Mouse (Mus musculus) lung, embryonic 14.5 days (tissue): ENCODE measurements at regions not wholly inside any gene's neighbourhood (a gene's known extent, or its start where the extent isn't known, plus 50 kb on each side); places are given as distances from the start of the nearest gene placed in this dataset.

Source experiments
- ATAC-seq: fragments of 200-750 bp; cut with Nextera tagmentation; 2 replicates; pipeline ENCODE4 v1.8.0; 2017; ENCODE audit warnings: mild to moderate bottlenecking, moderate TSS enrichment, moderate library complexity; ENCODE audit not compliant: insufficient read depth
- DNase-seq: peaks from one replicate; pipeline ENCODE4 v3.0.0-alpha.2; 2015
- H3K27ac ChIP-seq: fragments of 300-500 bp; sonication (generic); 2 replicates; pipeline ENCODE4 v1.5.1; 2014; ENCODE audit warnings: low read depth, mild to moderate bottlenecking, moderate library complexity
- H3K27me3 ChIP-seq: fragments of 300-500 bp; sonication (generic); 2 replicates; pipeline ENCODE4 v1.6.1; 2014; ENCODE audit warnings: low read length, control low read depth; ENCODE audit not compliant: insufficient read depth
- H3K36me3 ChIP-seq: fragments of 300-500 bp; sonication (generic); 2 replicates; pipeline ENCODE4 v1.6.1; 2014; ENCODE audit warnings: control low read depth; ENCODE audit not compliant: insufficient read depth
- H3K4me1 ChIP-seq: fragments of 300-500 bp; sonication (generic); 2 replicates; pipeline ENCODE4 v1.6.1; 2014; ENCODE audit warnings: antibody characterized with exemption, control low read depth; ENCODE audit not compliant: insufficient read depth
- H3K4me2 ChIP-seq: fragments of 300-500 bp; sonication (generic); 2 replicates; pipeline ENCODE4 v1.6.1; 2014; ENCODE audit warnings: mild to moderate bottlenecking
- H3K4me3 ChIP-seq: fragments of 300-500 bp; sonication (generic); 2 replicates; pipeline ENCODE4 v1.5.1; 2014; ENCODE audit warnings: low read depth, low read length
- H3K9ac ChIP-seq: fragments of 300-500 bp; sonication (generic); 2 replicates; pipeline ENCODE4 v1.6.1; 2014
- H3K9me3 ChIP-seq: fragments of 300-500 bp; sonication (generic); 2 replicates; pipeline ENCODE4 v1.6.1; 2016; ENCODE audit warnings: low read depth, low read length, control low read depth
- CTCF ChIP-seq: IDR thresholded peaks from 2 replicates; pipeline ENCODE4 v1.5.1; 2016; ENCODE audit warnings: antibody characterized with exemption, low read depth
- WGBS: fragments of 180-500 bp; shearing (Covaris S2); extraction: QIAGEN DNeasy Blood & Tissue Kit; methylation state at CpG from one replicate; pipeline ENCODE4 v1.1.7; 2014; 5-methylcytosine and 5-hydroxymethylcytosine counted together

GRCm38 (mm10) chr2:45948758-45949157 is 831.6 kb upstream of the Zeb2 start:
- Histone ChIP-seq H3K27ac (no peak overlapping the region), H3K4me2 (no peak overlapping the region), H3K27me3 (no peaks in the 10 kb centered on the region), H3K4me3 (no peak overlapping the region), H3K9ac (no peak overlapping the region), H3K4me1 (no peaks in the 10 kb centered on the region), H3K36me3 (no peaks in the 10 kb centered on the region), H3K9me3 (no peaks in the 10 kb centered on the region)
- WGBS = 78% methylated on average over 1 of the region's 1 CpGs
- no peak for TF ChIP-seq CTCF
- ATAC-seq (no peak), DNase-seq (no peak)

DNA sequence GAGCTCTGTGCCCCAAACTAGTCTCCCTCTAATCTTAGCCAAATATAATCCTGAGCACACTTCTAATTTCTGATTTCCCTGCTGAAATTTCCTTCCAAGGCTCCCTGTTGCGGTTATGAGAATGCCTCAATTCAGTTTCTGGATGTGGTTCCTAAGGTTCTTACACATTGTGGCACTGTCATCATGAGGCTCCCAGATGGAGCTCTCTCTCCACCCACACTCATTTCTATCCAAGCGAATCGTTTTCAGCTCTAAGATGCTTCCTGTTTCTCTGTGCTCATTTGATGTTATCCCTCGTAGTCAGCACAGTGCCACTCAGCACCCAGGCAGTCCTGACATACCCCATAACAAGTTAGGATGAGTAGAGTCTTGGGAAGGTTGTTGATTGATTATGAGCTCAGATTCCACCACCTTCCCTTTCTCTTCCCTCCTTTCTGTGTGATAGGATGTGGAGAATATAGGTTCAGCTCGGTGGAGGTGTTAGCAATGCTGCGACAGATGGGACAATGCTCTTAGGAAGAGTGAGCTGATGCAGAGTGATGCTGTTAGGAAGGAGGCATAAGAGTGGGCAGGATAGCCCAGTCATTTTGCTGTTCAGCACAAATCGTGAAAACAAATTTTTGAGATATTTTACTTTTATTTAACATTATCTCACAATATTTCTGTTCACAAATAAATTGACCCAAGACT is 808.7 kb upstream of the Zeb2 start:
- Histone ChIP-seq H3K36me3 (no peaks in the 10 kb centered on the region), H3K4me3 (no peak overlapping the region), H3K9me3 (no peaks in the 10 kb centered on the region), H3K27ac (no peak overlapping the region), H3K9ac (no peak overlapping the region), H3K4me2 (no peak overlapping the region), H3K4me1 (no peaks in the 10 kb centered on the region), H3K27me3 (no peaks in the 10 kb centered on the region)
- WGBS = 76% methylated on average over 7 of the region's 7 CpGs
- ATAC-seq (no peak), DNase-seq (no peak)
- TF ChIP-seq CTCF = no peak

- DNase-seq = no peak
- H3K9ac ChIP-seq = no peak overlapping the region
- TF ChIP-seq CTCF = no peak
- no peaks in the 10 kb centered on the region for H3K36me3 ChIP-seq
- no peak overlapping the region for H3K4me3 ChIP-seq
- no peak overlapping the region for H3K27ac ChIP-seq
- H3K4me1 ChIP-seq = no peaks in the 10 kb centered on the region
- H3K9me3 ChIP-seq = no peaks in the 10 kb centered on the region
- 54% methylated on average over 1 of the region's 1 CpGs for WGBS
- ATAC-seq = no peak
- H3K4me2 ChIP-seq = no peak overlapping the region
- no peaks in the 10 kb centered on the region for H3K27me3 ChIP-seq
Observed at GRCm38 (mm10) chr2:45908871-45909270, 791.7 kb upstream of the Zeb2 start.

DNA sequence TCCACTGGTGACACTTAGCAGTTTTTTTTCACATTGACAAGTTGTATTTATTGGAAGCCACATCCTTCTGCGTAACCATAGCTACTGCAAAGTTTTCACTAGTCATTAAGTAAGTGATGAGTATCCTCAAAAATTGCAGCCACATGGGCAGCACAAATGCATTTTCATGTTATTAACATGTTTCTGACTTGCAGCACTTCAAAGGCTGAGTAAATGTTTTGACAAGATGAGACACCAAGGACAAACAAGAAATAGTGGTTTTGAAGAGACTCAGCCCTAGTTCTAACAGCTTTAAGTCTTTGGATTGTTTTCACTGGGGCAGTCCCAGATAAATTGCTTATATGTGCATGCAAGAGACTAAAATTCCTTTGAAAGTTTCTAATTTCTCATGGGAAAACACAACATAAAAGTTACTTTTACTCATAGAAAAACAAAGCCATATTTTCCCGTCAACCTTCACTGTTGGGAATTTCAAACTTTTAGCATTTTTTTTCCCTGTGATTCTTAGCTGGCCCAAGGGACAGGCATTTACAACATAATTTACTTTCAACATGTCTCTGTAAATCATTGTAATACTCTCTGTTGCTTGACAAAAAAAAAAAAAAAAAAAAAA is 787.5 kb upstream of the Zeb2 start:
- Histone ChIP-seq H3K36me3 (no peaks in the 10 kb centered on the region), H3K27ac (peak overlapping the region; percentile 51), H3K27me3 (no peaks in the 10 kb centered on the region), H3K4me3 (no peak overlapping the region), H3K9ac (no peak overlapping the region), H3K4me2 (no peak overlapping the region), H3K9me3 (no peaks in the 10 kb centered on the region), H3K4me1 (no peaks in the 10 kb centered on the region)
- TF ChIP-seq CTCF = no peak
- ATAC-seq (peak; percentile 86), DNase-seq (peak; percentile 88)
- WGBS = 42% methylated on average over 2 of the region's 2 CpGs

DNA sequence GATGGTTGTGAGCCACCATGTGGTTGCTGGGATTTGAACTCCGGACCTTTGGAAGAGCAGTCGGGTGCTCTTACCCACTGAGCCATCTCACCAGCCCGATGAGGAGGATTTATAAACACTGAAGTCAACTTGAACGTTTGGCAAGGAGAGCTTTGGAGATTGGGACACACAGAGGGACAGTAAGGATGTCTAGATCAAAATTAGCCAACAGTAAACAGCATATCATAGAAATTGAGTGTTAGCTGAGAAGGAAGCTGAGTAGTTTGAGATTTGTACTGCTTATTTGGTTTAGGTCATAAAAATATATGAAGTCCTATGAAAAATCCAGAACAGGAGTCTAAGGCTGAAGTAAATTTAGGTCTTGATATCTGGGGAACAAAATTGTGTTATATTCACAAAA is 786.9 kb upstream of the Zeb2 start:
- Histone ChIP-seq H3K4me2 (no peak overlapping the region), H3K9ac (no peak overlapping the region), H3K4me1 (no peaks in the 10 kb centered on the region), H3K27me3 (no peaks in the 10 kb centered on the region), H3K36me3 (no peaks in the 10 kb centered on the region), H3K27ac (peak overlapping the region; percentile 51), H3K4me3 (no peak overlapping the region), H3K9me3 (no peaks in the 10 kb centered on the region)
- DNase-seq (peak; percentile 76), ATAC-seq (peak; percentile 88)
- 33% methylated on average over 4 of the region's 4 CpGs for WGBS
- TF ChIP-seq CTCF = no peak

- Histone ChIP-seq H3K4me2 (no peak overlapping the region), H3K4me1 (no peaks in the 10 kb centered on the region), H3K36me3 (no peaks in the 10 kb centered on the region), H3K9ac (no peak overlapping the region), H3K27ac (peak overlapping the region; percentile 10; the same call in 1 of the 2 replicates), H3K27me3 (no peaks in the 10 kb centered on the region), H3K4me3 (no peak overlapping the region), H3K9me3 (no peaks in the 10 kb centered on the region)
- no peak for TF ChIP-seq CTCF
- no peak for ATAC-seq
- DNase-seq = no peak
- WGBS = 45% methylated on average over 1 of the region's 1 CpGs
Observed at GRCm38 (mm10) chr2:45903350-45903749, 786.2 kb upstream of the Zeb2 start.

DNA sequence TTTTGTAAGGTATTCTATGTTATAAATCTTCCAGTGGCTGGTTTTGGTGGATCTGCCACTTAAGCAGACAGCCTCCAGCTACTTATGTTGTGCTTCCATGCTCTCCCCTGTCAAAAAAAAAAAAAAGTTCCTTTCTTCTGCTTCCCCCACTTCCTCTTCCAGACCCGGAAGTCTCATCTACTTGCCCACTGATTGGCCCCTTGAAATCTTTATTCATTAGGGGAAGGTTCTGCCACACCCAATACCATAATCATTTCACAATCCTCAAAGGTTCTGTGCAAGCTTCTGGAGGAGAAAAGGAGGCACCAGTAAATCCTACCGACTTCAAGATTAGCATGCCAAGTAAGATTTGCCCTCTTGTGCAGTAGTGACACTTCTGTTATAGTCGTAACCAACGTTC is 784.7 kb upstream of the Zeb2 start:
- Histone ChIP-seq H3K4me1 (no peaks in the 10 kb centered on the region), H3K27ac (no peak overlapping the region), H3K27me3 (no peaks in the 10 kb centered on the region), H3K4me2 (no peak overlapping the region), H3K4me3 (no peak overlapping the region), H3K9ac (no peak overlapping the region), H3K9me3 (no peaks in the 10 kb centered on the region), H3K36me3 (no peaks in the 10 kb centered on the region)
- ATAC-seq (no peak), DNase-seq (no peak)
- 89% methylated on average over 4 of the region's 4 CpGs for WGBS
- TF ChIP-seq CTCF = no peak
